Mouse (Mus musculus) induced T-regulatory cell, adult 2 months (primary cell): ENCODE results near the gene Got2.

Experiments used
- DNase-seq: peaks from one replicate; pipeline ENCODE4 v3.0.0-alpha.2; 2012; ENCODE audit warnings: low read depth

Gene Got2

DNA sequence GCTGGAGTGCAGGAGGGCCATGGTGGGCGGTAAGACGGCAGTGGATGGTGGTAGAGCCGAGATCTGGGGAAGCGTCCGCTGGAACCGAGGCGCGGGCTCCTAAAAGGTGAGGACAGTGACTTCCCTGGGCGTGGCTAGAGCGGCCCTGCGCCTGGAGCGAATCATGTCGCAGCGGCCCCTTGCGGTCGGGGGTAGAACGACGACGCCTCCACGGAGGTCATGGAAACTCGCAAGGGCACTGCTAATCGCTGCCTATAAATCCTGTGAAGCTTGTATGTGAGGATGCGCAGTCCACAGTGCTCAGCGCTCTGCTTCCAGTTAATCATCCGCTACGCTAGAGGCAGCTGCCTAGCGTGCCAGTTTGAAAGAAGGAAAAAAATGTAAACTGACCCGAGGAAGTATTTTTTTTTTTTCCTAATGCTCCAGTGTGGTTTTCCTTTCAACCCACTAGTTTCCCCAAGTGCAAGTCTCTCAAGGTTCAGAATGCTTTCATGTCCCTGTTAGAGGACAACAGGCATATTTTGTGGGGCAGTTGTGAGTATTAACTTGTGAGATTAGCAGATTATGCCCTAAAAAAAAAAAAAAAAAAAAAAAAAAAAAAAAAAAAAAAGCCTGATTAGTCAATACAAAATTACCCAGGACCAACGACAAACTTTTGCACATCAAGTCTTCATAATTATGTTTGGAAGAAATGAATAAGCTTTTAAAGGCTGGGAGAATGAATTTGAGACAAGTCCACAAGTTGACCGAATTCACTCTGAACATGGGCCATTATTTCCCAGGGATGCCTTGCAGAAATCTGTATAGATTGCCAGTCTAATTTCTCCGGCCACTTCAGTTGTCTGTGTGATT lies at the start of gene Got2:
Gene Got2, minus strand, starts transcription at position 263 of the 852 bp plus-strand sequence.
- peak; percentile 97 for DNase-seq

DNA sequence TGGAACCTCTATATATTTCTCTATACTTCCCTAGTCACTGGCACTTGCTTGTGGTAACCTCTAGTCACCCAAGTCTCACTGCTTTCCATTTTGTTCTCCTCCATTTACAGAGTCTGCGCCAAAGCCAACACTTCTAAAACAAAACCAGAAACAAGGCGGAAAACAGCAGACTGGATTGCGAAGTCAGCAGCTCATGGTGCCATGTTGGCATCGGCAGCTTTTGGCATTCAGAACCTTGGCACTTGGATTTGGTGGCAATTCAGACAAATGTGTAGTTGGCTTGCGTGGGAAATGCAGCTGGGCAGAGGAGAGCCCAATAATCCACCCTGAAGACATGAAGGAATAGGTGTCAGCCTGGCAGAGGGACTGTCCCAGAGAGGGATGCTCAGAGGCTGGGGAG lies 44.5 kb upstream of the Got2 start:
- no peak for DNase-seq

DNA sequence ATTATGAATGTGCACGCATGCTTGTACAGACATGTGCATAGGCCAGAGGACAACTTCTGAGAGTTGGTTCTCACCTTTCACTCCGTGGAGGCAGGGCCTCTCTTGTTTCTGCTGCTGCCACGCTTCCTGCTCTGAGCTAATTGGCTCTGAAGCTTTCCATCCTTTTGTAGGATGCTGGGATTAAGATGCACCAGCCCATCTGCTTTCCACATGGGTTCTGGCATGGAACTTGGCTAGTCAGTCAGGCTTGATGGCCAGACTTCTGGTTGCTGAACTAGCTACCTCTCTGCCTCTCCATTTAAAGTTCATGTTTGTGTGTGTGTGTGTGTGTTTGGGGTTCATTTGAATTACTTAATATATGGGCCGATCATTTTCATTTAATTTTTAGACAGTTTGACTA lies 41.5 kb upstream of the Got2 start:
- DNase-seq: no peak

DNA sequence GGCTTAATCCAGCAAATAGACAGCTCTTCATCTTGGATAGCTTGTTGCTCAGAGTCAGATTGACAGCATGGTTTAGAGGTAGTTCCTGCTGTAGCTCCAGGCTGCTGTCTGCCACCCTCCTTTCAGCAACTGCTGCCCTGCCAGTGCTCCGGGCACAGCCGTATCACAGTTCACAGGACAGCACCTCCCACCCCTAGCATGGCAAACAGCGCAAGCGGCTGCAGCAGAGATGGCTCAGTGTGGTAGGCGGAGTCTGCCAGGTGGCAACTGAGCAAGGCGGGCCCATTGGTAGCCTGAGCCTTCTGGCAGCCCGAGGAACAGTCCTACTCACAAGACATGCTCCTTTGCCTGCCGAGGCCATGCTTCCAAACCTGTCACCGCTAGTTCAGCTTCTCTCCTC lies 27.8 kb upstream of the Got2 start:
- peak; percentile 41 for DNase-seq

DNA sequence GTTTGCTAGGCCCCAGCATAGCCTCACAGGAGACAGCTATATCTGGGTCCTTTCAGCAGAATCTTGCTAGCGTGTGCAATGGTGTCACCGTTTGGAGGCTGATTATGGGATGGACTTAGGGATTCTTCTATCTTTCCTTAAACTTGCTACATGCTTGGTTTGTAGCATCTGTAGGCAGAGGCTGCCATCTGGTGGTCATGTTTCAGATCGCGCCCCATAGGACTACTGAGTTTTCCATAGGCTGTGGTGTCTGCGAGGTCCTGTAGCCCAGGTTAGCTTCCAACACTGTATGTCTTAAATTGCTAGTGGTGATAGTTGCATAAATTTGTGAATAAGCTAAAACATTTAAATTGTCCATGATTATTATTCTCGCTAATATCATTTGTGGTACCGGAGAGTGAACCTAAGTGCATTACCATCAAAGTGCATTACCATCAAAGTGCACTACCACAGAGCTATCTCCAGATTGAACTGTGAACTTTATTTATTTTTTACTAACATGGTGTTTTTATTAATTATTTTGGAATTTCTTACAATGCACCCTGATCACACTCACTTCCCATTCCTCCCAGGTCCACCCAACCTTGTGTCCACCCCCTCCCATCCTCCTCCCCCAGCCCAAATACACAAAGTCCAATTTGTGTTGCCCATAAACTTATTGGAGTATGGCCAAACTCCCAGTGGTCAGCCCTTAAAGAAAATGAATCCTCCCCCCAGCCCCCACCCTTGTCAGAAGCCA lies 26.7 kb upstream of the Got2 start:
- DNase-seq: peak; percentile 80

DNA sequence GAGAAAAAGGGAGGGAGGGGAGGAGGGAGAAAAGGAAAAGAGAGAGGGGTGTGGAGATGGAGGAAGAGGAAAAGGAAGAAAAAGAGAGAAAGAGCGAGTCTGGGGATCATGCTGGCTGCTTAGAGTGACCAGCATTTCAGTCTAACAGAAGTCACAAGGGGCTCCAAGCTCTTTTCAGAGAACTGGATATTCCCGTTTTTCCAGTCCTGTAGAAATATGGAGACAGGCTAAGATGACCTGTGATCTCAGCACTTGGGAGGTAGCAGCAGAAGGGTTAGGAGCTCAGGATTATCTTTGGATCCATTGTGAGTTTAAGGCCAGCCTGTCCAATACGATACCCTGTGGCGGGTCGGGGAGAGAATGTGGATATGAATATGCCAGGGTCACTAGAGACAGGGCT lies 22.9 kb upstream of the Got2 start:
- DNase-seq: no peak

DNA sequence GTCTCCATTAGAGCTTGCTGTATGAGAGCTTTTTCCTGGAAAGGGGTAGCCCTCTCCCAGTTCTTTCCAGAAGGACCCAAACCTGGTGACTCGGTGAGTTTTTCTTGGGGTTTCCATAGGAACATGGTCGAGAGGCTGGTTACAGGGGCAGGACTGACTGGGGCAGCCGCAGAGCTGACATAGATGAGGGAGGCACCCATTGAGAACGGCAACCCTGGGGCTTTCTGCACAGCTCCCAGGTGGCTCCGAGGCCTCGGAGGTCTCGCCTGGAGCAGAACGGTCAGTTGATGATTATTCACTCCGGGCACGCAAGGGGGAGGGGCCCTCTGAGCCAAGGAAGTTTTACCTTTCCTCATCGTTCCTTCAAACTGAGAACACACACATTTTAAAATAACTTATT lies 19.5 kb upstream of the Got2 start:
- no peak for DNase-seq

DNA sequence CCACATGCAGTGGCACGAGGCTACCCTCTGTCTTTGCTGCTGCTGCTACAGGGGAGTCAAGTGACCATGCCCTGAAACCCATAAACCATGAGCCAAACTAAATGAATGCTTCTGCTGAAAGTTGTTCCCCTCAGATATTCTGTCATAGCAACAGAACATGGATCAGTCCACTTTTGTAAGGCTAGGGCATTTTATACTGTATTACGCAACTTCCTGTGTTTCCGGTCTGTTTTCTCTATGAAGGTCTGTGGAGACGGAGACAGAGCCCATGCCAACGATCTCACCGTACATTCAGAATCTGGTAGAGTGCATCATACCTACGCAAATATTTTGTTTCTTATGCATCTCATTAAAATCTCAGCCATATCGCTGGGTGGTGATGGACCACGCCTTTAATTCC lies 18.4 kb upstream of the Got2 start:
- DNase-seq: no peak

DNA sequence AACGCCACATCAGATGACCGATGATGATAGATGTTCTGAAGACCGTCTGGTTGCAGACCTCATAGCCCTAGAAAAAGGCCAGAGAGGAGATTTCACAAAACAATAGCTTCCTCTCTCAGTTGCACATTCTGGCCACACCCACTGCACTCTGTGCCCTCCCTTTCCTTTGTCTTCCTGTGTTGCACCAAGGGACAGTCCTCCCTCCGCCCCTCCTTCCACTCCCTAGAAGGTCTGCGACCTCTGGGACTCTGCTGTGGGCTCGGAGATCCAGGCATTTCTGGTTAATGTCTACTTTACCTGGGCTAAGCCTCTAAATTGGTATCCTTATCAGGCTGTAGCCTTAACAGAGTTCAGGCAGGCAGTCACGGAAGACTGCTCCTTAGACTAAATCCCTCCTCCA lies 13.5 kb upstream of the Got2 start:
- DNase-seq: no peak

DNA sequence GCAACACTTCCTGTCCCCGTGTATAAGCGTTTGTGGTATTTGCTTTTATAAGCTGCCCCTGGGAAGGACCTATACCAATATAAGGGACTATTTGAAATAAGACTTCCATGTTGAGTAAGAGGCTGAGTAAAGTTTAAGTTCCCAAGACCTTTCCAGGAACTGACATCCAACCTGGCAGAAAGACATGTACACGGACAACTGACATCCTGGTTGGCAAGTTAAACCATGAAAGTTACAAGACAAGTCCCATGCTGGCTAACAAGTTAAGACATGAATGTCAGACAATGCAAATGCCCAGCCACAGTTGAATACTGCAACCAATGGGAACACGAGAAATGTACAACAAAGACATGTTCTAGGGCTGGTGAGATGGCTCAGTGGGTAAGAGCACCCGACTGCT lies 5.4 kb upstream of the Got2 start:
- no peak for DNase-seq

DNA sequence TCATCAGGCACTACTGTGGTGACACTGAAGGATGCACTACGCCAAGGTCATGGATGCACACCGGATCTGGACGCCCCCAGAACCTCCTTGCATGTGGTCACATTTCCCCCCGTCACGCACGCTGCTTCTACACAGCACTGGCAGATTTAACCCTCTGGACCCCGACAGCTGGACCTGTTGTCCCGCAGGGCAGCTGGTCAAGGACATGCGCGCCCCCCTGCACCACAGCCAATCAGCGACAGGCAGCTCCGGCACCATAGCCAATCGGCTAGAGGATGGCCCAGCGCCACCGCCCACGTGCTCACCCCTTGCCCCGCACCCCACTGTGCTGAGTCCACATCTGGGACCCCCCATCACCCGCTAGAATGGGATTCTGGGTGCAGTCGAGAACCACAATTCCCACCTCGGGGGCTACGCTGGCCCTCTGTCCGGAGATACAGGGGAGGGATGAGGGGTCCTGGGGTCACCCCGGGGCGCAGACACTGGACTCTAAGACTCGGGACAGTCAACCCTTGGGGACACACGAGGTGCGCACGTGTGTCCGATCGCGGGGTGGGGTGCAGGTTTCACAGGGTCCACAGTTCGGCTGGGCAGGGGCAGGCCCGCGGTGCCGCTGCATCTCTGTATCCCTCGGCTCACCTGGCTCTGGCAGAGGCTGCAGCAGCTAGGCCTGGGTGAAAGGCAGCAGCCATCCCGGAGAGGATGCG lies 616 bp downstream of the Got2 start:
- DNase-seq: peak; percentile 69

DNA sequence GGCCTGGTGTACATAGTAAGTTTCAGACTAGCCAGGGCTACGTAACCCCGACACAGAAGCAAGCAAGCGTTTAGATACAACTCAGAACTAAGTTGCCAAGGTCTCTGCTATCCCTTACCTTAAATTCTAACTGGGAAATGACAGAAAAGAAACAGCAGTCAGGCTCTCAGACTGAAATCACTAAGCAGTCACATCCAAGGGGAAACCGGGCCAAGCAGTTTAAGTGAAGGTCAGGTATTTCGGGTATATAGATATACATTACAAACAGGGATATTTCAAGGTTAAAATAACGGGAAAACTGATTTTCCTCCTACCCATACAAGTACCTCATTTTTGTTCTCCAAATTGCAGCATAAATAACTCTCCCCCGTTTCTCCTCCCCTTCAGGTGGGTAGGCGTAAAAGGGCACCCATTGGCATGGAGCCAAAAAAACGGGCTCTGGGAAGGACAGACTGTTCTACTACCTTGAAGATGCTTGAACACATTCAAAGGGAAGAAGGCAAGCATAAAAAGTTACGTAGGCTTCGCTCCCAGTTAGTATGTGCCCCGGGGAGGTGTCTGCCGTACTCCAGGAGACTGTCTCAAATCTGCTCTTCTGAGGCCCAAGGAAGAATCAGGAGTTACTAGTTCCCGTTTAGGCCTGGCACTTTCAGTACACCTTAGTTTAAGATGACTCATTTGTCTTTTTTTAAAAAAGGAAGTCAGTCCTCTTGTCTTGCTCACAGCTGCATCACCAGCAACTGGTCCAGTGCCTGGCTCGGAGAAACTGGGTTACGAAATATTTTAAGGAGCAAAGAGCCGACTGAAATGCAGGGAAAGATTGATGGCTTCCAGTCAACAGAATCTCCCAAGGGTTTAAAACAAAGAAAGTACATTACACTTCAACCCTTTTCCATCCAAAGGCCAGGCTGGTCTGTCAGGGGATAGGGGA lies 1.4 kb downstream of the Got2 start:
- DNase-seq: peak; percentile 63

DNA sequence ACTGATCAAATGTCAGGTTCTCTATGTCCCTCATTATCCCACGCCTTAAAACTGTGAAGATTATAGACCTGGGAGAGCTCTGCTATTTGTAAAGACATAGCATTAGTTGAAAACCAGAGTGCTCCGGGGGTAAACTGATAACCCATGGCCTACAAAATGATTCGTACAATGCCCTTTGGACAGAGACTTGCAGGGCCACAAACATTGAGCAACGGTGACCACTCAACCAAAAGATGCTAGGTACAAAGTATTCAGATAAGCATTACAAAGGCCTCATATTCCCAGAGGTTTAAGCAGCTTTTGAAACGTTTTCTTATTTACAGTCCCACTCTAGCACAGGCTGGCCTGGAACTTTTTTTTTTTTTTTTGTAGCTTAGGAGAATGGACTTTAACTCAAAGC lies 2.4 kb downstream of the Got2 start:
- DNase-seq: peak; percentile 9

DNA sequence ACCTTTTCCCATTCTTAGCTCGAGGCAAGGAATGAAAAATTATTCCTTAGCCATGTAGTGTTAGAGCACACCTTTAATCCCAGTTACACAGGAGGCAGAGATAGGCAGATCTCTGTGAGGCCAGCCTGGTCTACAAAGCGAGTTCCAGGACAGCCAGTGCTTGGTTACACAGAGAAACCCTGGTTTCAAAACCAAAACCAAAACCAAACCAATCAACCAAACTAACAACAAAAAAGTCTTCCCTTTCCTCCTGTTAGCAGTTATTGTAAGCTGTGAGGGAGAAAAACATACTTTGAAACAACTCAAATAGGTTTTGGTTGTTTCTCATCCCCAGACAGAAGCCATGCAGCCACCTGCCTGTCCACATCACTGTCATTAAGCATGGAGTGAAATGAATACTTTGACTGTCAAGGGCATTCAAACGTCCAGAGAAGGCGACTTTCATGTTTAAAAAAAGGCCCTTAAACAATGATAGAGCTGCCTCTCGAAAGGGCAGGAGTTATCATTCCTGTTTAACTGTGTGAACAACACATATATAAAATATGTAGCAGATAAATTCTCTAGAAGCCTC lies 3.0 kb downstream of the Got2 start:
- DNase-seq: peak; percentile 61

DNA sequence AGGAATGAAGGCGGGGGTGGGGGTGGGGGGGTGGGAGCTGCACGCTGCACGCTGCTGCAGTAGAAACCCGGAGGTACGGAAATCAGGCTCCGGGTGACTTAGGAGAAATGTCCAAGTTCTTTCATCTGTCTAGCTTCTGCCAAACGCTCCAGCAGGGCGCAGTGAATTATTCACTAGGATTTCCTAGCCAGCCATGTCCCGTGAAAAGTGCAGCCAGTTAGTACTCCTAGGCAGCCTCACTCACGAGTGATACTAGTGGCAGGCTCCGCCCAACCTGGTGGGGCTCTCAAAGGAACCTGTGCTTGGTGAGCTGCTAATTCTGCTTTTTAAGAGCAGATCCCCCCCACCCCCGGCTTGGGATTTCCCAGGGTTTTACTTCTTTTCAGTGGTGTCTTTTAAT lies 3.9 kb downstream of the Got2 start:
- peak; percentile 19 for DNase-seq

DNA sequence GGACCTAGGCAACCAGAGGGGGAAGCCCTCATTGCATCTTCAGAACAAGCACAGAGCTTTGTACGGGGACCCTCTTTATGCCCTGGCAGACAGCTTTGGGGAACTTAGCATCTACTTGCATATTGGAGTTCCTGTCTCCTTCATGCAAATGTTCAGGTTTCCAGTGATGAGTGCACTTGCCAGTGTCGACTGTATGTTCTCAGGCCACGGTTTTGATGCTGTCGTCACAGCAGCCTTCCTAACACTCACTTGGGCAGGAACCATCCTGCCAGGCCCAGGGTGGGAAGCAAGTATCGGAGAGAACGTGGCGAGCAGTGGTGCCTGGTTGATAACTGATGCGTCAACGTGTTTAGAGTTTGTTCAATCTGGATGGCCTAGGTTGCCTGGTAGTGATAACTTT lies 6.2 kb downstream of the Got2 start:
- no peak for DNase-seq

DNA sequence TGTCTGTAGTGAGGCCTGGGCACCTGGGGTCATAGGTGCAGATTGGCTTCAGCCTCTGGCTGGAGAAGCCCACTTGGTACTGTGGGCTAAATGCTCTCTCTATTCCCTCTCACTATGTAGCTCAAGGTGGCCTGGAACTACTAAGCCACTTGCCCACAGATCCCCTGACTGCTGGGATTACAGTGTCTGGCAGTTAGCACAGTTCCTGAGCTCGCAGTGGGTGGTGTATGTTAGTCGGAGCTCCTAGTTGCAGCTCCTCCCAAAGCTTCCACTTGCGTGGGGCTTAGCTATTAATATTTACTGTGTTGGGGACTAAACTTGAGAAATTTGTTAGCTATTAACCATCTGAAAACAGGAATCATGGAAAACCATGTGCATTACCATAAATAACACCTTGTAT lies 6.8 kb downstream of the Got2 start:
- no peak for DNase-seq

DNA sequence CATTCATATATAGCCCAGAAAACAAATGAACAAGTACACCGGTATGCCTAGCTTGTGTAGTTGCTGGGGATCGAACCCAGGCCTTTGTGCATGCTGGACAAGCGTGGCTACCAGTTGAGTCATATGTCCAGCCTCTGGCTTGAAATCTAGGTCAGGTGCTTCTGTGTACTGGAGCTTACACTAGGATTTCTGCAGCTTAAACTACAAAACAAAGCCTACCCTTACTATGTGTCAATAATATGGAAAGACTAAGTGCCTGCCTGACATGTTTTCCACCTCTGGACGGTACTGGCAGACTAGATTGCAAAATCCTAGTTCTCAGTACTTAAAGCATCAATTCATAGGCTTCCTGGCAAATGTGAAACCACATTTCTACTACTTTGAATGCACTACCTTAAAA lies 8.5 kb downstream of the Got2 start:
- no peak for DNase-seq

DNA sequence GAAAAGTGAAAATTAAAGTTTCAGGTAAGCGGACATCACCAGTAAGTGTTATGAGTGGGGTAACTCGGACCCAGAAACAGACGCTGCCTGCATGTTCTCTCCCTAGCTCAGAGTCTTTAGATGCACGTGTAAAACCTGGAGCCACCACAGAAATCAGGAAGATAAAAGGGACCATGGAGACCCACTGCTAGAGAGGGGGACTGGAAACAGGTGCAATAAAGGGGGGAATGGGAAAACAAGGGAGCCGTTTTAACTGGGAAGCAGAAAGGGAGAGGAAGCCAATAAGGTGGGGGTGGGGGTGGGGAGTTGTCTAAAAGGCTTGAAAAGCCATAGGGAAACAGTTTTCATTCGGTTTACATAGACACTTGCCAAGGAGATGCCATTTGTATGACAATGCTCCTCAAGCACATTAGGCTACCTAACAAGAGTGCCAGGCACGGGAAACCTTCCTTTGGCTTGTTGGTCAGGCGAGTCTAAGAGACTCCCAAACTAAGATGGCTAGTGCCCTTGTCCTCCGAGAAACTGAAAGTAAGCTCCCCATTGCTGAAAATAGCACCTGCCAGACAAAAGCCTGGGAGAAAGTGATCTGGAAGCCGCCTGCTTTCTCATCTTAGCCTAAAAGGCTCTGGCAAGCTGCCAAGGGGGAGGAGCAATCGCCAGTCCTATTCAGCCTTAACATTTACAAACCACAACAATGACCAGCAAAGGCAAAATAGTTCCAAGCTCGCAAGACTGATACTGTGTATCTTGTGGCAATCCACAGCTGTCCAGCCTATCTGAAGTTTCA lies 10.0 kb downstream of the Got2 start:
- peak; percentile 21 for DNase-seq

DNA sequence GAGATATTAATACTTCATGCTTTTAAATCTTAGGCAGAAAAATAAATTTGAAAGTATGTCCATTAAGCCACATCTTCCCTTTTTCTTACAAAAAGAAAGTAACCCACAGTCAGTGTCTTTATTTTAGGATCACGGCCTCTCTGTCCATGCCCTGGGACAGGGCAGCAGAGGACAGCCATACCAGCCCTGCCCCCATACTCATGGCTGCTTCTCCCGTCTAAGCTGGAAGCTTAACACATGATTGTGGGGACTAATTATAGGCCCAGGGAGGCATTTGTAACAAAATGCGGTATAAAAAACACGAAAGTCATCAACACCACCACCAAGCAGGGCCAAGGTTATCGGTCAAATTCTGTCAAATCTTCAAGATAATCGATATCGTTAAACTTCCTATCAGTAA lies 13.1 kb downstream of the Got2 start:
- no peak for DNase-seq

DNA sequence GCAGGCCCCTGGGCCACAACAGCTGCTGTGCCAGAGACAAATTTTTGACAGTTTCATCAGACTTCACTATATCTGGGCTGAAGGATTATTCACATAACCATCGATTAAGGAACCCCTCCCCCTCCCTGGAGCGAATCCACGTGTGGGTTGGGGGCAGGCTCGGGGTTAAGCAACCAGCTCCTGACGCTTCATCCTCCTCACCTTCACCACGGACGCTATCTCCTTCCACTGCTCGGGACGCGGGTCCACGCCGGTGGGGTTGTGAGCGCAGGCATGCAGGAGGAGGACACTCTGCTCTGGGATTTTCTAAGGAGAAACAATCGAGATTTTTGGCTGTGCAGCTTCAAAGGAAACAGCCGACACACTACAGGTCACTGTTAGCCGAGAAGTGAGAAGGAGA lies 16.7 kb downstream of the Got2 start:
- DNase-seq: no peak
